In the genomic region with DNA sequence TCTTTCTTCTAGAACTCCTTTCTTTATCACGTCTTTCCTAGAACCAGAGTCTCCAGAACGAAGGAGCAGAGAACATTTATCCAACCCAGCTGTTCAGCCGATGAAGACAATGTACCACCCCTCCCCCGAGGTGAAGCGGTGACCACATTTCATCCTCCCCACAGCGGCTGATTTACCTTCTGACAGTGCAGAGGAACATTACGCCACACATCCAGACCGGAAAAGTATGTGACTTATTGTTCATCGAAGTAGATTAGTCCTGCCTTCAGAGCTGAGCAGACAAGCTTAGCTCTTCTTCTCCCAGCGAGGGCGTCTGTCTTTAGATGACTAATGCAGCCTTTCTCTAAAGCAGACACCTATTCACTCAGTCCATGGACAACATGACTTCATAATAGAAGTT, we compare ENCODE assay signal across 16 mouse cellular contexts.
DNase-seq lines count a peak whose midpoint lies in the region; ATAC-seq lines count a peak whose summit lies in the region.
"Had no signal": no experiment of that assay in that cellular context is flagged by ENCODE, and none has a peak within 500 bp of the region (broad histone marks: within the 10 kb centered on the region; RNA-seq: fewer than 3 reads in every experiment).

No protein-coding gene starts in this region.

- peak overlapping the region; percentile 15; the same call in 1 of the 2 replicates for H3K4me3 ChIP-seq in kidney, embryonic 16.5 days (ENCODE audit: low read length)
- no peak overlapping the region for H3K4me3 ChIP-seq in neural tube, embryonic 11.5 days (ENCODE audit: low read depth, low read length)
- no peak overlapping the region for H3K4me3 ChIP-seq in limb, embryonic 10.5 days
- H3K4me3 ChIP-seq: embryonic facial prominence, embryonic 15.5 days; heart, adult 2 months; megakaryocyte, embryonic 14.5 days had no signal

- DNase-seq in adrenal gland, postnatal 36 days, result peak; percentile 7 to 10
- no peak for DNase-seq in adrenal gland, adult 8-10 months
- no peak for DNase-seq in kidney, postnatal 25 days
- peak; percentile 16 for DNase-seq in neural tube, embryonic 11.5 days (ENCODE audit: low spot score)
- DNase-seq in neural tube, embryonic 10.5 days (ENCODE audit: extremely low spot score, low spot score), result no peak
- DNase-seq in limb, embryonic 10.5 days (ENCODE audit: low spot score), result no peak
- DNase-seq in gastrocnemius, adult 18-20 months (ENCODE audit: low spot score), result no peak
- DNase-seq: B cell, adult 2 months; cerebellum, adult 11-12 months; cerebellum, postnatal 25 days; gastrocnemius, postnatal 14 days; heart, adult 2 months; lung, adult 2 months had no signal

- H3K27ac ChIP-seq in kidney, embryonic 16.5 days (ENCODE audit: low read length), result no peak overlapping the region; the same call in 1 of the 2 replicates
- no peak overlapping the region for H3K27ac ChIP-seq in neural tube, embryonic 11.5 days (ENCODE audit: low read depth, low read length)
- 0 out of 2 replicates have a peak overlapping the region, but pooled peaks have one; percentile 34 for H3K27ac ChIP-seq in limb, embryonic 10.5 days
- H3K27ac ChIP-seq: embryonic facial prominence, embryonic 15.5 days; heart, adult 2 months had no signal

- H3K4me1 ChIP-seq in kidney, embryonic 16.5 days (ENCODE audit: insufficient read depth, low read length), result peaks cover 18% of the 10 kb centered on the region
- H3K4me1 ChIP-seq in neural tube, embryonic 11.5 days (ENCODE audit: control insufficient read depth, insufficient read depth, low read length), result 0 out of 2 replicates have a peak, but pooled peaks cover 5% of the 10 kb centered on the region
- peaks cover 72% of the 10 kb centered on the region for H3K4me1 ChIP-seq in limb, embryonic 10.5 days

- peak overlapping the region; percentile 34 for H3K4me2 ChIP-seq in kidney, embryonic 16.5 days (replicated peaks; ENCODE audit: low read depth, low read length)
- H3K4me2 ChIP-seq in neural tube, embryonic 11.5 days (ENCODE audit: low read depth), result no peak overlapping the region
- H3K4me2 ChIP-seq: embryonic facial prominence, embryonic 15.5 days had no signal

- H3K9ac ChIP-seq in kidney, embryonic 16.5 days (replicated peaks; ENCODE audit: low read length), result no peak overlapping the region
- no peak overlapping the region for H3K9ac ChIP-seq in neural tube, embryonic 11.5 days (ENCODE audit: low read length)
- H3K9ac ChIP-seq: embryonic facial prominence, embryonic 15.5 days had no signal

- WGBS in kidney, embryonic 16.5 days, result 12% methylated on average over 11 of the region's 11 CpGs
- WGBS in neural tube, embryonic 11.5 days, result 44% methylated on average over 11 of the region's 11 CpGs
- WGBS in limb, embryonic 10.5 days, result 45% methylated on average over 11 of the region's 11 CpGs

- ATAC-seq in kidney, embryonic 16.5 days (ENCODE audit: low FRiP score, low TSS enrichment), result peak; percentile 43; the same call in 1 of the 2 replicates
- peak; percentile 29; the same call in 1 of the 2 replicates for ATAC-seq in neural tube, embryonic 11.5 days (ENCODE audit: insufficient read depth, low FRiP score, low TSS enrichment)

- H3K27me3 ChIP-seq in kidney, embryonic 16.5 days (ENCODE audit: insufficient read depth, low read length), result no peaks in the 10 kb centered on the region; the same call in 1 of the 2 replicates
- no peaks in the 10 kb centered on the region for H3K27me3 ChIP-seq in neural tube, embryonic 11.5 days (ENCODE audit: control insufficient read depth, insufficient read depth, low read length)
- no peaks in the 10 kb centered on the region for H3K27me3 ChIP-seq in limb, embryonic 10.5 days (ENCODE audit: low read depth, poor library complexity, severe bottlenecking)
- H3K27me3 ChIP-seq: megakaryocyte, embryonic 14.5 days had no signal

- H3K36me3 ChIP-seq in kidney, embryonic 16.5 days (ENCODE audit: insufficient read depth, low read length), result no peaks in the 10 kb centered on the region
- no peaks in the 10 kb centered on the region for H3K36me3 ChIP-seq in neural tube, embryonic 11.5 days (ENCODE audit: control insufficient read depth, insufficient read depth, low read length)
- no peaks in the 10 kb centered on the region for H3K36me3 ChIP-seq in limb, embryonic 10.5 days
- H3K36me3 ChIP-seq: embryonic facial prominence, embryonic 15.5 days had no signal

- H3K9me3 ChIP-seq in kidney, embryonic 16.5 days (ENCODE audit: low read length), result no peaks in the 10 kb centered on the region
- H3K9me3 ChIP-seq in neural tube, embryonic 11.5 days (ENCODE audit: control insufficient read depth, low read length), result no peaks in the 10 kb centered on the region
- no peaks in the 10 kb centered on the region for H3K9me3 ChIP-seq in limb, embryonic 10.5 days (replicated peaks)
- H3K9me3 ChIP-seq: embryonic facial prominence, embryonic 15.5 days had no signal

Comparison
In these comparisons a context has a peak if more than half of its experiments do, and no peak if none do; other contexts are left out.
1. DNase-seq: peak in adrenal gland, postnatal 36 days (2 of 2) and neural tube, embryonic 11.5 days (single experiment); none in adrenal gland, adult 8-10 months (single experiment), kidney, postnatal 25 days (0 of 2), neural tube, embryonic 10.5 days (single experiment), limb, embryonic 10.5 days (single experiment) and gastrocnemius, adult 18-20 months (single experiment).